Mouse (Mus musculus) frontal cortex, postnatal 25 days (tissue): Measurements from ENCODE around the gene H2-DMb2.

Experiments used
- DNase-seq, 2 experiments: peaks; one replicate each; pipeline ENCODE4 v3.0.0; 2022; ENCODE audit warnings: low spot score in 2 of 2

The H2-DMb2 gene

DNA sequence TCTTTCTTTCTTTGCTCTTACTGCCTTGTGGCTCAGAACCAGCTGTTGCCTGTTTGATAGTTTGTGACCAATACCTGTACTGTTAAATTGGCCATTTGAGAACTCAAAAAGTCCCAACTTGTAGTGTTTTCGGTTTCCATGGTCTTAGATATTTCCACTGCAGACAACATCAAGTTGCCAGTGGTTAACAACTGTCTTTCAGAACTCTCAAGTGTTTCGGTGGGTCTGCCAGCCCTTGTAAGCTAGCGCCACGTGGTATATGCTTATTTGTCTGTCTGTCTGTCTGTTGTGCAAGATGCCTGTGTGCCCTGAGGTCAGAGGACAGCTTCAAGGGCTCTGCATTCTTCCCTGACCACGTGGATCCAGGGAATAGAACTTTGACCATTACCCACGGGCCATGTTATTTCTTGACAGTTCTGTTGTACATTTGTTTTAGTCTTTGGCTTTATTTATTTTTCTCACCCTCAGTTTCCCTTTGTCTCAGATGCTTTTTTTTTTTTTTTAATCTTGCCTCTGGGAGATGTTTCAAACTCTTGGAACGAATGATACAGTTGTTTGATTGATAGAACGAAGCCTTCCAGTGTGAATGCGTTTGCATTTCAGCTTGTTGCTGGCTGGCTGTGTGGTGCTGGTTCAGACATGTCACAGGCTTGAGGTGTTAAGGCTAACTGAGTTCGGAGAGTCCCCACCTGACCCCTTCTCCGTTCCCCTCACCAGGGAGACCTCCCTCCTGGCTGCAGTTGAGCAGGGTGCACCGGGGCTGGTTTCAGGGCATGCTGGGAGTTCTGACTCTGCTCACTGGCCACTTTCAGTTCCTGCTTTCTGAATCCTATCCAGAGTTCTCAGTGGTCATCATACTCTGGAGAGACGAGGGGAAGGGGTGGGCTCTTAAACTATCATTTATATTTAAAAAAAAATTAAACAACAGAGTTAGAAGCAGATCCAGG, 37.1 kb downstream of the H2-DMb2 start:
- no peak for DNase-seq

DNA sequence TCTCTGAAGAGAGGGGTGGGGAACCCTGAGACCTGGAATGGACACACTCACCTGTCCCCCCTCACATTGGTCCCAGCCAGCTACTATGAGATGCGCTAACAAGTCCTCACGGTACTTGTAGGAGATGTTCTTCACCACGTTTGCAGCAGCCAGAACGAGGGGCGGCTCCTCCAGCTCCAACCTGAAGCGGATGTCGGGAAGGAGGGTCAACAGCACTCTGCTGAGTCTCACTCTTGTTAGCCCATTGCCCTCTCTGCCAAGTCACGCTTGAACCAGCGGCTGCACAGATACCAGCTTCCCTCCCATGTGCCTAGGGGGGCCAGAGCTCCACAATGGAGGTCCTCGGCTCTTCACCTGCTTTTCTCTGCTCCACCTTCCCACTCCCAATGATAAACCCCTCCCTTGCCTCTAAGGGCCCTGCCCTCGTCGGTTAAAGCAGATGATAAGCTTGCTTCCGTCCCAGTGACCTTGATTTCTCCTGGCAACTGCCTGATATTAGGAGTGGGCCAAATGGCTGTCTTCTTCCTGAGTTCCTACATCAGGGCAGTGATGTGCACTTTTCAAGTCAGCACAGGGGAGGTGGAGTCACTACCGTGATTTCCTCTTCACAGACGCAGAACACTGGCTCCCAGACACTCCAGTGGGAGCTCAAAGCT, 40.6 kb downstream of the H2-DMb2 start:
- DNase-seq = no peak

DNA sequence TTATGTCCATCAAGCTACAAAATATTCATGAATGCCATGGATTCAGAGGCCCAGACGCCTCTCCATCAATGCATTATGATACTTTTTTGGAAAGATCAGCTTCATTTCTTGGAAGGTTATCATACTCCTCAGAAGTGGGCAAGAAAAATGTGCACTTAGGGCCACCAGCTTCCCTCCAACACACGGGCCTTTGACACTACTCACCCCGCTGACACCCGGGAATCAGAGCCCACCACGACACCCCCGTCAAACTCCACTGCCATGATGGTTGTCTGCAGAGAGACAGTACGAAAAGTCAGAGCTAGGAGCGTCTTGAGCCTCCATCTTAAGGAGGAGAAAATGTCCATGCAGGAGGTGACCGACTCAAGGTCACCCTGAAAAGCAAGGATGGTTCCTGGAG, 42.4 kb downstream of the H2-DMb2 start:
- DNase-seq = no peak

DNA sequence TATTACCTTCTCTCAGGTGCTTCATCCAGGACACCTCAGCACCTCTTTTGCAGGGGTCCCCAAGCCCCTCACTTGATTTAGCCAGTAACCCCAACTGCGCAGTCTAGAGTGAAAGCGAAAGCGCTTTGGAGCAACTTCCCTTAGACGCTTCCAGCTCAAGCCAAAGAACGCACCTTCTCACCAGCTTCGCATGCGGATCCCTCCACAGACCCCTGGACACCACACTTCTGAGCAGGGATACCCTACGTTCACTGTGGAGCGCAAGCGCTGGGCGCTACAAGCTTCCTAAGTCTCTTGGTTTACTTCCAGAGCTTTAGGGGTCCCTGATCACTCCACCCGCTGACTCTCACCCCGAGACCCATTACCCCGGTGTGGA, 43.8 kb downstream of the H2-DMb2 start:
- DNase-seq = no peak

DNA sequence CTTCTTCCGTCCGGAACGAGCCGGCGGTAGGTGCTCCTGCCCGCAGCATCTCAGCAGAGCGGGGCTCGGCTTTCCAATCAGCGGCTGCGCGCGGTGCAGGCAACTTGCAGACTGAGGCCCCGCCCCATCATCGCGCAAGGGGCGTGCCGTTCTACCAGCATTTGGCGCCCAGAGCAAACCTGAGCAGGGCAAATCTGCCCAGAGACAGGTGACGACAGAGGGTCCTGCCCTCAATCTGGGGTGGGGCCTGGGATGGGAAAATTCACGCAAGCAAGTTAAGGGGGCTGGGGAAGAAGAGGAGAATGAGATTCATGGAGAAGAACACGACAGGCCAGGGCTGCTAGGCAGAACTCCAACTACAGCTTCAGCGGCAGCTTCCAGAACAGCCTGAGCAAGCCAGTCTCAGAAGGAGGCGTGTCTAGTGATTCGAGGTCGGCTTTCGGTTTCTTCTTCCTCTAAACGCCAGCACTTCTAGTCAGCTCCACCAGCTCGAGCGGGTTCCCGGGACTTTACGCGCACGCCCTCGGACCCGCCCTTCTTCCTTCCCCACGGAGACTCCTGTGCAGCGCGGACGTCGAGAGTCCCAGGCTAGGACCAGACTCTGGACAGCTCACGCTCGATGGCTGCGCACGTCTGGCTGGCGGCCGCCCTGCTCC, 44.3 kb downstream of the H2-DMb2 start, which contains the start of the genes Tap1 and Psmb9:
TSS of gene Tap1 (plus strand) at position 293 of the 656 bp plus-strand sequence.
TSS of gene Psmb9 (minus strand) at position 504 of the 656 bp plus-strand sequence.
- peak; percentile 94 for DNase-seq

DNA sequence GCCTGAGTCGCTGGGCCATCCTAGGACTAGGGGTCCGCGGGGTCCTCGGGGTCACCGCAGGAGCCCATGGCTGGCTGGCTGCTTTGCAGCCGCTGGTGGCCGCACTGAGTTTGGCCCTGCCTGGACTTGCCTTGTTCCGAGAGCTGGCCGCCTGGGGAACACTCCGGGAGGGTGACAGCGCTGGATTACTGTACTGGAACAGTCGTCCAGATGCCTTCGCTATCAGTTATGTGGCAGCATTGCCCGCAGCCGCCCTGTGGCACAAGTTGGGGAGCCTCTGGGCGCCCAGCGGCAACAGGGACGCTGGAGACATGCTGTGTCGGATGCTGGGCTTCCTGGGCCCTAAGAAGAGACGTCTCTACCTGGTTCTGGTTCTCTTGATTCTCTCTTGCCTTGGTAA, 44.9 kb downstream of the H2-DMb2 start:
- DNase-seq = no peak

DNA sequence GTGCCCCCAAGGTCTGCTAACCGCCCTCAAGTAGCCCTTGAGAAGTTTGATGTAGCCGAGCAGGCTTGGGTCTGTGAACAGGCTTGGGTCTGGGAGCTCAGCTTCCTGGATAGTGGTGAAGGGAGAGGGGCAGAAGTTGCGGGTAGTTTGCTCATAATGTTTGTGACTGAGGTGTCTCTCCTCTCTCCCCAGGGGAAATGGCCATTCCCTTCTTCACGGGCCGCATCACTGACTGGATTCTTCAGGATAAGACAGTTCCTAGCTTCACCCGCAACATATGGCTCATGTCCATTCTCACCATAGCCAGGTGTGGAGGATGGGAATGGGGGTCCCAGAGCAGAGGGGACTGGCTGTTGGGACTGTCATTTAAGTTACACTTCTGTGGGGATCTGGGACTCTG, 45.9 kb downstream of the H2-DMb2 start:
- DNase-seq = no peak

DNA sequence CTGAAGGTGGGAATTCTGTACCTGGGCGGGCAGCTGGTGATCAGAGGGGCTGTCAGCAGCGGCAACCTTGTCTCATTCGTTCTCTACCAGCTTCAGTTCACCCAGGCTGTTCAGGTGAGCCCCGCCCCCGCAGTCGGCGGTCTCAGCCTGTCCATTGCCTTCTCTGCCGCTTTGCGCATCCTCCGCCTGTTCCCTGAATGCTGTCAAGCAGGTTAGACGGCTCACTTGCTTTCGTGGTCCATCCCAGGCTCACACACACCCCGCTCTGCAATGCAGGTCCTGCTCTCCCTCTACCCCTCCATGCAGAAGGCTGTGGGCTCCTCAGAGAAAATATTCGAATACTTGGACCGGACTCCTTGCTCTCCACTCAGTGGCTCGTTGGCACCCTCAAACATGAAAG, 49.7 kb downstream of the H2-DMb2 start:
- no peak for DNase-seq

DNA sequence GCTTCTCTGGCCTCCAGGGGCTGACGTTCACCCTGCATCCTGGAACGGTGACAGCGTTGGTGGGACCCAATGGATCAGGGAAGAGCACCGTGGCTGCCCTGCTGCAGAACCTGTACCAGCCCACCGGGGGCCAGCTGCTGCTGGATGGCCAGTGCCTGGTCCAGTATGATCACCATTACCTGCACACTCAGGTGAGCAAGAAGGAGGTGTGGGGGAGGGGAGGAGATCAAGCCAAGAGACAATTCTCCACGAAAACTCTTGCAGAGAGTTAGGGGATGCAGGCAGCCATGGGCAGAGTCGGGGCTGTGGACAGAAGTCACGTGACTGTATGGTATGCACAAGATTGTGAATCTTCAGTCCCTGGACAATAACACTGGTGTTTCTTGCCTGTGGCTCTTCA, 50.4 kb downstream of the H2-DMb2 start:
- DNase-seq = no peak

DNA sequence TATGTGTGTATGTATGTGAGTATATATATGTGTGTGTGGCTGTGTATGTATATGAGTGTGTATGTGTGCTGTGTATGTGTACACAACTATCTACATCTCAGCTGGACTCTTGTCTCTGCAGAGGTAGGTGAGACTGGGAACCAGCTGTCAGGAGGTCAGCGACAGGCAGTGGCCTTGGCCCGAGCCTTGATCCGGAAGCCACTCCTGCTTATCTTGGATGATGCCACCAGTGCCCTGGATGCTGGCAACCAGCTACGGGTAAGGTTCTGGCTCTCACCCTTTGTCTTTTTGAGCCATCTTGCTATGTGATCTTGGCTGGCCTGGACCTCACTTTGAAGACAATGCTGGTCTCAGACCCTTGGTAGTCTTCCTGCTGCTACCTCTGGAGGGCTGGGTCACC, 51.6 kb downstream of the H2-DMb2 start:
- DNase-seq = no peak

DNA sequence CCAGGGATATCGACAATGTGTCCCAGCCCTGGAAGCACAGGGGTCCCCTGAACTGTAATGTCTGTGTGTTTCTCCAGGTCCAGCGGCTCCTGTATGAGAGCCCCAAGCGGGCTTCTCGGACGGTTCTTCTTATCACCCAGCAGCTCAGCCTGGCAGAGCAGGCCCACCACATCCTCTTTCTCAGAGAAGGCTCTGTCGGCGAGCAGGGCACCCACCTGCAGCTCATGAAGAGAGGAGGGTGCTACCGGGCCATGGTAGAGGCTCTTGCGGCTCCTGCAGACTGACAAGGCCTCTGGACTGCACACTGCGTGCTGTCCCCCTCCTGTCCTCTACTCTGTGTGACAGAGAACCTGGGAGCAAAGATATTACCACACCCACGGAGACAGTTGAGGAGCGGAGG, 53.4 kb downstream of the H2-DMb2 start:
- no peak for DNase-seq

DNA sequence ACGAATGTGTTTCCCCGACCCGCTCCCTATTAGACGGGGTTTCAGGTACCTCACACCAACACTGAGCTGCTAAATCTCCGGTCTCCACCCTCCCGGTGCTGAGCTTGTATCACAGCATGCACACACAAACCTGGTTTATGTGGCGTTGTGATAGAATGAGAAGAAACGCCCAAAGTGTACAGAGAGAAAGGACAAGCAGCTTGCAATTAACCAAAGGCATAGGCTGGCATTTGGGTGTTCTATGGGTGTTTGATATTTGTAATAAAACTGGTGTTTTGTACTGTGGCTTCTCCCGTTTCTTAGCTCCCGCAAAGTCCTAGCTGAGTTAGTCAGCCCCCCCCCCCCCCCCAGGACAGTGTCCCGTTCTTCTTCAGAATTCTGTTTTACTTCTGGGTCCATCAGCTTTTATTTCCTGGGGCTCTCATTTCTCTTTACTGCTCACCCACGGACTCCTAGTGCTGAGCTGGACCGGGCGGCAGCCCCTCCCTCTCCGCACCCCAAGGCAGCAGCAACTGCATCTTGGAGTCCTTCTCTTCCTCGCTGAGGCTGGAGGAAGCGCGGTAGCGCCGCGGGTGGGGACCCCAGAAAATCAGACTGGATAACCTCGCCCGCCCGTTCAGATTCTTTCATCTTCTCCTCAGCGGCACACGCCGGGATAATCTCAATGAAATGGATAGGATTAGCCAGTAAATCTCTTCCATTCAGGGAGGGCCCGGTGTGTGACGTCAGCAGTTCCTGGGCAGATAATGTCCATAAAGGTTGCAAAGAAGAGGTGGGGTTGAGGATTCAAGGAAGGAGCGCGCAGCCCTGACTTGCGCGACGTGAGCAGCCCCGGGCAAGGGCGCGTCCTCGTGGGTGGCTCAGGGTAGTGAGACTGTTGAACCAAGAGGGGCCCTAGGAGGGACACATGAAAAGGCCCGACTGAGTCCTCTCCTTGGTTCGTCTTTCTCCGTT, 54.1 kb downstream of the H2-DMb2 start, which contains the start of gene Psmb8:
TSS of gene Psmb8 (plus strand) at position 781 of the 954 bp plus-strand sequence.
- DNase-seq = peak; percentile 65 to 70

DNA sequence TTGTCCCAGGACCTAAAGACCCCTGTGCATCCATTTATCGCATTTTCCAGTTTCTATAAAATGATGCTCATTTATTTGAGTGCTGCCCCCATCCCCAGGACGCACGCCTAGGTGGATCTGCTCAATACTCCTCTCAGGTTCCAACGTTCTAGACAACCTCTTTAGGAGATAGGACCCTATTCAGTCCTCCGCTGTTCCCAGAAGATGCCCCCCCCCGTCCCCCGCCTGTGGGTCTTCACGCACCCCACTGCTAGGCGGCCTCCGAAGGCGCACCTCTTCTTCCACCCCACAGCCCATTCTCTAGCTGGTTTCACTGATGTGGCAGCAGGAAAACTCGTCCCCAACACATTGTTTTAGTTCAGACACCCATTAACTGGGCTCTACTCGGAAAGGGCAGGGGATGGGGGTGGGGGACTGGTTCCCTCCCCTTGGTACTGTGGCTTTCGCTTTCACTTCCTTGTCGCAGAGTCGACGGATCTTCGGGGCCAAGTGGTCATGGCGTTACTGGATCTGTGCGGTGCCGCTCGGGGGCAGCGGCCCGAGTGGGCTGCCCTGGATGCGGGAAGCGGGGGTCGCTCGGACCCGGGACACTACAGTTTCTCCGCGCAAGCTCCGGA, 54.9 kb downstream of the H2-DMb2 start:
- DNase-seq = no peak

DNA sequence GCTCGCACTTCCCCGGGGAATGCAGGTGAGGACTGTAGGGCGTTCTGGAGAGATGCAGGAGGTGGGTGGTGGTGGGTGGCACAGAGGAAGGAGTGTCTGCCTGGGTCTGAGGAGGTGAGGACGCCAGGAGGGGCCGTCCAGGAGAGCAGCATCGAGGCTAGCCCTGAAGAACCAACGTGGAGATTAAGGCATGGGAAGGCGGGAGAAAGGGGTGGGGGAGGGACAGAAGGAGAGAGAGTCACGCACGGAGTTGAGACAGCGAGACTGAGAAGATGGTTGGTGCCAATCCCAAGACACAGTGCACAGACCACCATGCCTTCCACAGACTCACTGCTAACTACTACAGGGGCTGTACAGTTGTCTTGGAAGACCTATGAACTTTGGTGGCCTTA, 55.4 kb downstream of the H2-DMb2 start:
- DNase-seq = no peak

DNA sequence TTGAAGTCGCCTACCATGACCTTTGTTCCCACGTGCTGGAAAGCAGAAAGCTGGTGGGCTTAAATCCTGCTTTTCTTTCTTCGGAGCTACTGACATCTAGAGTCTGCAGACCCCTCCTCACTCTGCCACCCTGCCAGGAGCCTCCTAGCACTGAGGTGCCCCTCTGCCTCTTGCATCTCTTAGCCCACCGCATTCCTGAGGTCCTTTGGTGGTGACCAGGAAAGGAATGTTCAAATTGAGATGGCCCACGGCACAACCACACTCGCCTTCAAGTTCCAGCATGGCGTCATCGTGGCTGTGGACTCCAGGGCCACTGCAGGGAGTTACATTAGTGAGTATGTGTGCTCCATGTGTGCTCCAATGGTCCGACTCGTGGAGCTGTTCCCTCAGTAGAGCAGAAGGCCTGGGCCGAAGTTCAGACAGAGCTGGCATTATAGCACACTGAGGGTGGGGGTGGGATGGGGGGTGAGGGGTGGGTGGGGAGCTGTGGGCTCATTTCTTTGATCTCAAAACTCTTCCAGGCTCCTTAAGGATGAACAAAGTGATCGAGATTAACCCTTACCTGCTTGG, 56.0 kb downstream of the H2-DMb2 start:
- DNase-seq = no peak

DNA sequence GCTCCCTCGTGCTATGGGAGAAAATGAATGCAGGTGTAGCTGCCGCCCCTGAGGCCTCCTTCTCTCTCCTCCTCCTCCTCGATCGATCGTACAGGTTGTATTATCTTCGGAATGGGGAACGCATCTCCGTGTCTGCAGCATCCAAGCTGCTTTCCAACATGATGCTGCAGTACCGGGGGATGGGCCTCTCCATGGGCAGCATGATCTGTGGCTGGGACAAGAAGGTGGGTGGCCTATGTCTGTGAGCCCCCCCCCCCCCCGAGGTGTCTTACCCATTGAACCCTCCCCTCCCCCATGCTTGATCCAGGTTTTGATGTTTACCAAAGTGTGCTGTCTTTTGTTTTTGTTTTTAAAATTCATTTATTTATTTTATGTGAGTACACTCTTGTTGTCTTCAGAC, 56.9 kb downstream of the H2-DMb2 start:
- DNase-seq = no peak

DNA sequence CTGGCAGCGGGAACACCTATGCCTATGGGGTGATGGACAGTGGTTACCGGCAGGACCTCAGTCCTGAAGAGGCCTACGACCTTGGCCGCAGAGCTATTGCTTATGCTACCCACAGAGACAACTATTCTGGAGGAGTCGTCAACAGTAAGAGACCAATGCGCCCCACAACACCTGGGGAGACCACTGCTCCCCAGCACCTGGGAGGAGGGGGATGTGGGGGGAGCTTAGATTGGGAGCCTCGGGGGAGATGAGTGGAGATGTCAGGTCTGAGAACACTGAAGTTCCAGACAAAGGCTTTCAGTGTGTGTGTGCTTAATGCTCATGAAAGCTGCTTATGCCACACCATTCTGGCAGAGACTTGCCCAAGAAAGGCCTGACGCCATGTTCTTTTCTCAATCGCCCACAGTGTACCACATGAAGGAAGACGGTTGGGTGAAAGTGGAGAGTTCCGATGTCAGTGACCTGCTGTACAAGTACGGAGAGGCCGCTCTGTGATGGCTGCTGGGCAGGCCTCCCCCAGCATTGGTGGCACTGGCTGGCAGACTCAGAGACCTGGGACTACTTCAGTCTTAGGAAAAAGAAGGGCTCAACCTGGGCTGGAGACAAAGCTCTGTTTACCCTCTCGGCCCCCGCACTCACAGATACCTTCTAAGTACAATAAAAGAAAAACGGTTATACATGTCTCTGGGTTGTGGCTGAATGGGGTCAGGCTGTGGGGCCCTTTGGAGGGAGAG, 57.8 kb downstream of the H2-DMb2 start:
- no peak for DNase-seq
